Mouse (Mus musculus) liver, adult (tissue): ENCODE data around the gene Dohh.

Experiments used
- GATA4 ChIP-seq: IDR thresholded peaks from 2 replicates; pipeline ENCODE4 v1.6.1; 2014; ENCODE audit warnings: mild to moderate bottlenecking, low read length; ENCODE audit not compliant: insufficient replicate concordance

Dohh gene

GRCm38 (mm10) chr10:81422661-81423217, 38.5 kb downstream of the Dohh start:
- TF ChIP-seq GATA4: no peak

GRCm38 (mm10) chr10:81423476-81424245, 39.4 kb downstream of the Dohh start:
- no peak for TF ChIP-seq GATA4

- TF ChIP-seq GATA4: peak; percentile 12; the same call in 1 of the 2 replicates
Observed at GRCm38 (mm10) chr10:81424246-81425051, 40.2 kb downstream of the Dohh start.

- no peak for TF ChIP-seq GATA4
Observed at GRCm38 (mm10) chr10:81425236-81425850, 41.1 kb downstream of the Dohh start.

GRCm38 (mm10) chr10:81426081-81426671, 41.9 kb downstream of the Dohh start:
- no peak for TF ChIP-seq GATA4

GRCm38 (mm10) chr10:81426897-81427296, 42.7 kb downstream of the Dohh start:
- no peak for TF ChIP-seq GATA4

- TF ChIP-seq GATA4: no peak
Observed at GRCm38 (mm10) chr10:81427327-81427726, 43.1 kb downstream of the Dohh start.

- TF ChIP-seq GATA4: no peak
Observed at GRCm38 (mm10) chr10:81427804-81428506, 43.7 kb downstream of the Dohh start.

- TF ChIP-seq GATA4: no peak
Observed at GRCm38 (mm10) chr10:81428507-81428870, 44.3 kb downstream of the Dohh start.

GRCm38 (mm10) chr10:81429092-81429491, 44.9 kb downstream of the Dohh start:
- TF ChIP-seq GATA4: no peak

- no peak for TF ChIP-seq GATA4
Observed at GRCm38 (mm10) chr10:81429605-81430061, 45.4 kb downstream of the Dohh start.

GRCm38 (mm10) chr10:81430141-81430830, 46.1 kb downstream of the Dohh start:
- TF ChIP-seq GATA4: no peak

- TF ChIP-seq GATA4: no peak
Observed at GRCm38 (mm10) chr10:81430831-81431525, 46.8 kb downstream of the Dohh start.
